Mouse (Mus musculus): ENCODE measurements around the gene Gm11034.
A peak's percentile ranks its signal among the peaks of the same experiment; 100 is the strongest.

Gene Gm11034

GRCm38 (mm10) chr8:72257171-72257901 is 43.9 kb upstream of the Gm11034 start:
- Histone ChIP-seq H3K4me3 (replicated peaks; ENCODE audit: low read length) (no peak overlapping the region), H3K4me1 (replicated peaks; ENCODE audit: low read depth, low read length) (peaks cover 9% of the 10 kb centered on the region; the same call in 1 of the 2 replicates), H3K36me3 (ENCODE audit: insufficient read depth, low read length) (peaks cover 35% of the 10 kb centered on the region), H3K9me3 (ENCODE audit: low read length) (peaks cover 6% of the 10 kb centered on the region; the same call in 1 of the 2 replicates), H3K27me3 (ENCODE audit: insufficient read depth, low read length) (no peaks in the 10 kb centered on the region)
- TF ChIP-seq POU5F1 (IDR thresholded peaks at IDR 0.05; ENCODE audit: borderline replicate concordance, low read length) = no peak
- TF ChIP-seq CTCF (conservative IDR thresholded peaks at IDR 0.05; ENCODE audit: low read length) = peak; percentile 57

GRCm38 (mm10) chr8:72244610-72245009 is 31.2 kb upstream of the Gm11034 start:
- Histone ChIP-seq H3K4me3 (replicated peaks; ENCODE audit: low read length) (no peak overlapping the region), H3K4me1 (replicated peaks; ENCODE audit: low read depth, low read length) (peaks cover 8% of the 10 kb centered on the region), H3K9me3 (ENCODE audit: low read length) (no peaks in the 10 kb centered on the region), H3K36me3 (ENCODE audit: insufficient read depth, low read length) (peaks cover 11% of the 10 kb centered on the region), H3K27me3 (ENCODE audit: insufficient read depth, low read length) (no peaks in the 10 kb centered on the region)
- TF ChIP-seq NANOG (IDR thresholded peaks at IDR 0.05; ENCODE audit: borderline replicate concordance, low read length) = no peak

GRCm38 (mm10) chr8:72242226-72242625 is 28.8 kb upstream of the Gm11034 start:
- TF ChIP-seq POU5F1 (IDR thresholded peaks at IDR 0.05; ENCODE audit: borderline replicate concordance, low read length) (no peak), NANOG (IDR thresholded peaks at IDR 0.05; ENCODE audit: borderline replicate concordance, low read length) (no peak)
- no peaks in the 10 kb centered on the region for H3K9me3 ChIP-seq (ENCODE audit: low read length)
- H3K4me1 ChIP-seq (replicated peaks; ENCODE audit: low read depth, low read length) = peaks cover 8% of the 10 kb centered on the region
- H3K27me3 ChIP-seq (ENCODE audit: insufficient read depth, low read length) = no peaks in the 10 kb centered on the region
- H3K36me3 ChIP-seq (ENCODE audit: insufficient read depth, low read length) = peaks cover 11% of the 10 kb centered on the region
- H3K4me3 ChIP-seq (replicated peaks; ENCODE audit: low read length) = no peak overlapping the region

- peaks cover 7% of the 10 kb centered on the region for H3K36me3 ChIP-seq (ENCODE audit: insufficient read depth, low read length)
- H3K9me3 ChIP-seq (ENCODE audit: low read length) = no peaks in the 10 kb centered on the region
- H3K27me3 ChIP-seq (ENCODE audit: insufficient read depth, low read length) = no peaks in the 10 kb centered on the region
- TF ChIP-seq POU5F1 (IDR thresholded peaks at IDR 0.05; ENCODE audit: borderline replicate concordance, low read length) (no peak), CTCF (conservative IDR thresholded peaks at IDR 0.05; ENCODE audit: low read length) (no peak), NANOG (IDR thresholded peaks at IDR 0.05; ENCODE audit: borderline replicate concordance, low read length) (no peak)
- peaks cover 8% of the 10 kb centered on the region for H3K4me1 ChIP-seq (replicated peaks; ENCODE audit: low read depth, low read length)
- peak overlapping the region; percentile 90 for H3K4me3 ChIP-seq (replicated peaks; ENCODE audit: low read length)
These were observed 27.5 kb upstream of the Gm11034 start for GRCm38 (mm10) chr8:72240951-72241350.

GRCm38 (mm10) chr8:72240403-72240763 is 26.9 kb upstream of the Gm11034 start:
- Histone ChIP-seq H3K4me3 (replicated peaks; ENCODE audit: low read length) (peak overlapping the region; percentile 90), H3K4me1 (replicated peaks; ENCODE audit: low read depth, low read length) (peaks cover 8% of the 10 kb centered on the region), H3K9me3 (ENCODE audit: low read length) (no peaks in the 10 kb centered on the region), H3K36me3 (ENCODE audit: insufficient read depth, low read length) (peaks cover 7% of the 10 kb centered on the region), H3K27me3 (ENCODE audit: insufficient read depth, low read length) (no peaks in the 10 kb centered on the region)
- no peak for TF ChIP-seq NANOG (IDR thresholded peaks at IDR 0.05; ENCODE audit: borderline replicate concordance, low read length)
- TF ChIP-seq CTCF (conservative IDR thresholded peaks at IDR 0.05; ENCODE audit: low read length) = no peak
- TF ChIP-seq POU5F1 (IDR thresholded peaks at IDR 0.05; ENCODE audit: borderline replicate concordance, low read length) = no peak

- peaks cover 7% of the 10 kb centered on the region for H3K36me3 ChIP-seq (ENCODE audit: insufficient read depth, low read length)
- H3K27me3 ChIP-seq (ENCODE audit: insufficient read depth, low read length) = no peaks in the 10 kb centered on the region
- H3K4me3 ChIP-seq (replicated peaks; ENCODE audit: low read length) = peak within 1 kb of the TSS; percentile 90
- TF ChIP-seq POU5F1 (IDR thresholded peaks at IDR 0.05; ENCODE audit: borderline replicate concordance, low read length) = no peak
- TF ChIP-seq CTCF (conservative IDR thresholded peaks at IDR 0.05; ENCODE audit: low read length) = peak; percentile 71
- no peaks in the 10 kb centered on the region for H3K9me3 ChIP-seq (ENCODE audit: low read length)
- H3K4me1 ChIP-seq (replicated peaks; ENCODE audit: low read depth, low read length) = peaks cover 8% of the 10 kb centered on the region
These were observed 26.3 kb upstream of the Gm11034 start, which contains the start of gene Ap1m1 for GRCm38 (mm10) chr8:72239499-72240402. TSS of gene Ap1m1 (plus strand) at chr8:72240018.

GRCm38 (mm10) chr8:72222656-72223055 is 9.2 kb upstream of the Gm11034 start:
- TF ChIP-seq POU5F1 (IDR thresholded peaks at IDR 0.05; ENCODE audit: borderline replicate concordance, low read length) = no peak
- TF ChIP-seq NANOG (IDR thresholded peaks at IDR 0.05; ENCODE audit: borderline replicate concordance, low read length) = no peak
- no peak for TF ChIP-seq CTCF (conservative IDR thresholded peaks at IDR 0.05; ENCODE audit: low read length)
- Histone ChIP-seq H3K36me3 (ENCODE audit: insufficient read depth, low read length) (peaks cover 31% of the 10 kb centered on the region), H3K27me3 (ENCODE audit: insufficient read depth, low read length) (no peaks in the 10 kb centered on the region), H3K9me3 (ENCODE audit: low read length) (no peaks in the 10 kb centered on the region), H3K4me3 (replicated peaks; ENCODE audit: low read length) (no peak overlapping the region), H3K4me1 (replicated peaks; ENCODE audit: low read depth, low read length) (peaks cover 29% of the 10 kb centered on the region)

- peaks cover 31% of the 10 kb centered on the region for H3K36me3 ChIP-seq (ENCODE audit: insufficient read depth, low read length)
- peak; percentile 28; the same call in 1 of the 2 replicates for TF ChIP-seq CTCF (conservative IDR thresholded peaks at IDR 0.05; ENCODE audit: low read length)
- no peak for TF ChIP-seq NANOG (IDR thresholded peaks at IDR 0.05; ENCODE audit: borderline replicate concordance, low read length)
- no peaks in the 10 kb centered on the region for H3K9me3 ChIP-seq (ENCODE audit: low read length)
- peaks cover 29% of the 10 kb centered on the region for H3K4me1 ChIP-seq (replicated peaks; ENCODE audit: low read depth, low read length)
- peak overlapping the region; percentile 94 for H3K4me3 ChIP-seq (replicated peaks; ENCODE audit: low read length)
- H3K27me3 ChIP-seq (ENCODE audit: insufficient read depth, low read length) = no peaks in the 10 kb centered on the region
These were observed 7.3 kb upstream of the Gm11034 start for GRCm38 (mm10) chr8:72220758-72221157.

All from E14TG2a.4 (cell line).